8 mouse cellular contexts compared by ENCODE assay signal in genomic region chrX:103164948-103165605, GRCm38 (mm10). TPM values are rescaled to one million over a fixed set of nuclear protein-coding genes. Genes with fewer than 3 reads are reported as not detected.
DNase-seq lines count a peak whose midpoint lies in the region; ATAC-seq and TF ChIP-seq lines count a peak whose summit lies in the region.
"Not testable (repeated sequence)": the region's sequence is repeated elsewhere in the genome, so short reads cannot be mapped to it uniquely, and the experiment has no call there.

No protein-coding gene starts in this region.

- 34% methylated on average over 47 of the region's 83 CpGs for WGBS in heart, embryonic 10.5 days
- WGBS in hindbrain, embryonic 14.5 days, result 26% methylated on average over 21 of the region's 83 CpGs
- 23% methylated on average over 14 of the region's 83 CpGs for WGBS in liver, postnatal 0 days (ENCODE audit: insufficient replicate concordance)
- WGBS in midbrain, embryonic 15.5 days, result 40% methylated on average over 44 of the region's 83 CpGs
- WGBS in stomach, embryonic 15.5 days, result 21% methylated on average over 27 of the region's 83 CpGs

- H3K27ac ChIP-seq in heart, embryonic 10.5 days; hindbrain, embryonic 14.5 days; layer of hippocampus, adult 2 months; liver, postnatal 0 days (ENCODE audit: low read depth); midbrain, embryonic 15.5 days; stomach, embryonic 15.5 days: not testable (repeated sequence)

- peak; percentile 65 for ATAC-seq in activated CD4-positive, CD25-positive, alpha-beta regulatory T cell, adult 4 months
- peak; percentile 96 for ATAC-seq in erythroblast, adult 5-6 weeks (replicated peaks; ENCODE audit: low FRiP score, poor library complexity, severe bottlenecking)
- peak; percentile 87 for ATAC-seq in hindbrain, embryonic 14.5 days (ENCODE audit: low FRiP score)
- ATAC-seq in liver, postnatal 0 days, result peak; percentile 93
- ATAC-seq in midbrain, embryonic 15.5 days (replicated peaks), result peak; percentile 96
- ATAC-seq in stomach, embryonic 15.5 days (ENCODE audit: insufficient read depth, low FRiP score, low read depth), result peak; percentile 79; the same call in 1 of the 2 replicates

- not testable (repeated sequence) for TF ChIP-seq EP300 in liver, postnatal 0 days (IDR thresholded peaks at IDR 0.05; ENCODE audit: low read depth)

- not testable (repeated sequence) for H3K4me1 ChIP-seq in heart, embryonic 10.5 days; hindbrain, embryonic 14.5 days (replicated peaks; ENCODE audit: control insufficient read depth, insufficient read depth, low read length); liver, postnatal 0 days (ENCODE audit: insufficient read depth); midbrain, embryonic 15.5 days; stomach, embryonic 15.5 days

- H3K36me3 ChIP-seq in heart, embryonic 10.5 days; hindbrain, embryonic 14.5 days (replicated peaks; ENCODE audit: control insufficient read depth, insufficient read depth); liver, postnatal 0 days (replicated peaks; ENCODE audit: insufficient read depth, low read length); midbrain, embryonic 15.5 days (replicated peaks); stomach, embryonic 15.5 days: not testable (repeated sequence)

- not testable (repeated sequence) for H3K9ac ChIP-seq in hindbrain, embryonic 14.5 days; liver, postnatal 0 days (replicated peaks); midbrain, embryonic 15.5 days; stomach, embryonic 15.5 days

- H3K27me3 ChIP-seq in heart, embryonic 10.5 days (ENCODE audit: insufficient read depth, poor library complexity, severe bottlenecking), result peaks cover 20% of the 10 kb centered on the region; the same call in 1 of the 2 replicates
- peaks cover 15% of the 10 kb centered on the region for H3K27me3 ChIP-seq in hindbrain, embryonic 14.5 days (ENCODE audit: control insufficient read depth, insufficient read depth, low read length)
- not testable (repeated sequence) for H3K27me3 ChIP-seq in liver, postnatal 0 days (ENCODE audit: insufficient read depth, low read length); midbrain, embryonic 15.5 days (replicated peaks); stomach, embryonic 15.5 days (replicated peaks)

- H3K4me3 ChIP-seq in heart, embryonic 10.5 days, result peak overlapping the region; percentile 42
- peak overlapping the region; percentile 29 for H3K4me3 ChIP-seq in hindbrain, embryonic 14.5 days (replicated peaks; ENCODE audit: low read length)
- H3K4me3 ChIP-seq in layer of hippocampus, adult 2 months, result peak overlapping the region; percentile 38
- not testable (repeated sequence) for H3K4me3 ChIP-seq in liver, postnatal 0 days (ENCODE audit: low read depth, low read length)
- peak overlapping the region; percentile 33 for H3K4me3 ChIP-seq in midbrain, embryonic 15.5 days
- H3K4me3 ChIP-seq in stomach, embryonic 15.5 days (replicated peaks), result peak overlapping the region; percentile 29

- DNase-seq in heart, embryonic 10.5 days (ENCODE audit: low spot score); hindbrain, embryonic 14.5 days (ENCODE audit: low spot score); layer of hippocampus, adult 2 months (ENCODE audit: low spot score in 2 of 2); liver, postnatal 0 days: not testable (repeated sequence)

- H3K9me3 ChIP-seq in heart, embryonic 10.5 days; hindbrain, embryonic 14.5 days (ENCODE audit: control insufficient read depth, low read length); liver, postnatal 0 days (ENCODE audit: low read length); midbrain, embryonic 15.5 days; stomach, embryonic 15.5 days: not testable (repeated sequence)

- peak overlapping the region; percentile 40 for H3K4me2 ChIP-seq in hindbrain, embryonic 14.5 days (replicated peaks)
- peak overlapping the region; percentile 42; the same call in 1 of the 2 replicates for H3K4me2 ChIP-seq in liver, postnatal 0 days (ENCODE audit: low read depth, low read length)
- peak overlapping the region; percentile 42 for H3K4me2 ChIP-seq in midbrain, embryonic 15.5 days
- peak overlapping the region; percentile 37 for H3K4me2 ChIP-seq in stomach, embryonic 15.5 days

- TF ChIP-seq CTCF in layer of hippocampus, adult 2 months (conservative IDR thresholded peaks at IDR 0.05); liver, postnatal 0 days (IDR thresholded peaks at IDR 0.05; ENCODE audit: low read depth): not testable (repeated sequence)

RNA-seq across cellular contexts. Expression of gene Nap1l2, which starts 21.4 kb away (rescaled TPM):
- not detected for polyA plus RNA-seq in activated CD4-positive, CD25-positive, alpha-beta regulatory T cell, adult 4 months (2017; shearing (Covaris generic))
- total RNA-seq in erythroblast, adult 5-6 weeks (2015; ENCODE audit: low replicate concordance), result not detected in 2 replicates
- not detected in 2 replicates for total RNA-seq in erythroblast, adult 5-6 weeks (2017; ENCODE audit: low replicate concordance)
- 1.6 and 3.0 TPM in 2 replicates for polyA plus RNA-seq in heart, embryonic 10.5 days (2016; fragmentation: Nextera tagmentation; extraction: Ambion mirVana)
- 83.2 and 94.3 TPM in 2 replicates for polyA plus RNA-seq in hindbrain, embryonic 14.5 days (2014; fragmentation: Nextera tagmentation; extraction: Ambion mirVana)
- total RNA-seq in layer of hippocampus, adult 2 months (2021), result 10 to 100 TPM; 74.2 to 84.0 TPM
- polyA plus RNA-seq in liver, postnatal 0 days (2015; fragmentation: Nextera tagmentation; extraction: Ambion mirVana), result not detected in 2 replicates
- polyA plus RNA-seq in midbrain, embryonic 15.5 days (2015; fragmentation: Nextera tagmentation; extraction: Ambion mirVana), result 84.8 and 90.5 TPM in 2 replicates
- 3.1 and 3.6 TPM in 2 replicates for polyA plus RNA-seq in stomach, embryonic 15.5 days (2015; fragmentation: Nextera tagmentation; extraction: Ambion mirVana)

Comparison
In these comparisons a context has a peak if more than half of its experiments do, and no peak if none do; other contexts are left out.
1. RNA of gene Nap1l2, which starts 21.4 kb away (polyA plus RNA-seq): 84.8 to 90.5 TPM in midbrain, embryonic 15.5 days and 83.2 to 94.3 TPM in hindbrain, embryonic 14.5 days; 3.1 to 3.6 TPM in stomach, embryonic 15.5 days, 1.6 to 3.0 TPM in heart, embryonic 10.5 days, not detected in activated CD4-positive, CD25-positive, alpha-beta regulatory T cell, adult 4 months and not detected in liver, postnatal 0 days; every median in the first group is over 10 times any median in the second.
2. Peak in every context shown above with its lines, with median percentiles within 50 percentile points of each other: ATAC-seq and H3K4me2 ChIP-seq.